Mouse (Mus musculus) lung, embryonic 14.5 days (tissue): ENCODE measurements around the gene Clic5. TPM values are rescaled to one million over a fixed set of nuclear protein-coding genes. Genes with fewer than 3 reads are reported as not detected.

Source experiments
- ATAC-seq: fragments of 200-750 bp; cut with Nextera tagmentation; 2 replicates; pipeline ENCODE4 v1.8.0; 2017; ENCODE audit warnings: mild to moderate bottlenecking, moderate TSS enrichment, moderate library complexity; ENCODE audit not compliant: insufficient read depth
- DNase-seq: peaks from one replicate; pipeline ENCODE4 v3.0.0-alpha.2; 2015
- H3K27ac ChIP-seq: fragments of 300-500 bp; sonication (generic); 2 replicates; pipeline ENCODE4 v1.5.1; 2014; ENCODE audit warnings: low read depth, mild to moderate bottlenecking, moderate library complexity
- H3K27me3 ChIP-seq: fragments of 300-500 bp; sonication (generic); 2 replicates; pipeline ENCODE4 v1.6.1; 2014; ENCODE audit warnings: low read length, control low read depth; ENCODE audit not compliant: insufficient read depth
- H3K36me3 ChIP-seq: fragments of 300-500 bp; sonication (generic); 2 replicates; pipeline ENCODE4 v1.6.1; 2014; ENCODE audit warnings: control low read depth; ENCODE audit not compliant: insufficient read depth
- H3K4me1 ChIP-seq: fragments of 300-500 bp; sonication (generic); 2 replicates; pipeline ENCODE4 v1.6.1; 2014; ENCODE audit warnings: antibody characterized with exemption, control low read depth; ENCODE audit not compliant: insufficient read depth
- H3K4me2 ChIP-seq: fragments of 300-500 bp; sonication (generic); 2 replicates; pipeline ENCODE4 v1.6.1; 2014; ENCODE audit warnings: mild to moderate bottlenecking
- H3K4me3 ChIP-seq: fragments of 300-500 bp; sonication (generic); 2 replicates; pipeline ENCODE4 v1.5.1; 2014; ENCODE audit warnings: low read depth, low read length
- H3K9ac ChIP-seq: fragments of 300-500 bp; sonication (generic); 2 replicates; pipeline ENCODE4 v1.6.1; 2014
- H3K9me3 ChIP-seq: fragments of 300-500 bp; sonication (generic); 2 replicates; pipeline ENCODE4 v1.6.1; 2016; ENCODE audit warnings: low read depth, low read length, control low read depth
- CTCF ChIP-seq: IDR thresholded peaks from 2 replicates; pipeline ENCODE4 v1.5.1; 2016; ENCODE audit warnings: antibody characterized with exemption, low read depth
- WGBS: fragments of 180-500 bp; shearing (Covaris S2); extraction: QIAGEN DNeasy Blood & Tissue Kit; methylation state at CpG from one replicate; pipeline ENCODE4 v1.1.7; 2014; 5-methylcytosine and 5-hydroxymethylcytosine counted together
- polyA plus RNA-seq: library from polyadenylated mRNA; unstranded; fragments of >200 nt; fragmentation: Nextera tagmentation; extraction: Ambion mirVana; gene quantifications from 2 replicates; pipeline ENCODE4 v1.2.1, GENCODE M21; 2014

Gene Clic5
- polyA plus RNA-seq, 1 experiment from 2014 or later: 3.3 TPM

DNA sequence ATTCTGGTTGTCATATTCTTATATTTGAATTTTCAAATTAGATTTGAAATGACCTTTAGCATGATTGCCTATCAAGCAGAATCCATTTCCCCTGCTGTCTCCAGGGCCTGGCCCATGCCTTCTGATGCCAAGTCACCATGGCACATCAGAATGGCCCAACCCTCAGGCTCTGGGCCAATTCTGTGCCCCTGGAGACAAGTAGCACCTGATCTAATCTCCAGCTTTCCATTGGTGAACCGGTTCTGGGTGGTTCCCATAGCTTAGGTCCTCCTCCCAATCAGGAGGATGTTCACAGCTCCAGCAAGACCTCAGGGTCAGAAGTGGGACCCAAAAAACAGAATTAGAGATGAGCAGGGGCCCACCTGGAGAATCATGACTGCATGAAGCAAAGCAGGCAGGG lies 30.2 kb upstream of the Clic5 start:
- H3K9ac ChIP-seq: no peak overlapping the region
- no peak for TF ChIP-seq CTCF

DNA sequence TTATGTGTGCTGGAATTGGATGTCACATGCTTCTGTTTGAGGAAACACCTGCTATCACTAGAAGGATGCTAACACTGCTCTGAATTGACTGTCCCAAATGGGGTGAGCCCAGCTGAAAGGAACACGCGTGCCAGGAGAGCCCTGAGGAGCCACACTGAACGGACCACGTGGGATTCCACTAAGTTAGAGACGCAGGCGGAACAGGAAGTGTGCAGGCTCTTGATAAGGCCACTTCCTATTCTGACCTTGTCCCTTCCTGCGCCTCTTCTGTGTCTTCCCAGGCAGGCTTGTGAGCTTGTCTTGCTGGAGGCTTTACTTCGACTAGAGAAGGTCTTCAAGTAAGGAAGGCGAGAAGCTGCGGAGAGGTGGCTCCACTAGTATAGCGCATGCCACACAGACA lies 27.9 kb upstream of the Clic5 start:
- no peak for DNase-seq
- Histone ChIP-seq H3K9me3 (no peaks in the 10 kb centered on the region), H3K36me3 (no peaks in the 10 kb centered on the region), H3K4me1 (peaks cover 6% of the 10 kb centered on the region; the same call in 1 of the 2 replicates), H3K27me3 (no peaks in the 10 kb centered on the region), H3K4me2 (no peak overlapping the region), H3K9ac (no peak overlapping the region), H3K27ac (no peak overlapping the region), H3K4me3 (no peak overlapping the region)
- 83% methylated on average over 11 of the region's 11 CpGs for WGBS
- no peak for ATAC-seq
- TF ChIP-seq CTCF: no peak

More for the DNA sequence above, 30.2 kb upstream of the Clic5 start:
- Histone ChIP-seq H3K4me2 (no peak overlapping the region), H3K36me3 (no peaks in the 10 kb centered on the region), H3K4me1 (peaks cover 6% of the 10 kb centered on the region; the same call in 1 of the 2 replicates), H3K27me3 (no peaks in the 10 kb centered on the region), H3K4me3 (no peak overlapping the region), H3K9me3 (no peaks in the 10 kb centered on the region), H3K27ac (no peak overlapping the region)
- WGBS: 45% methylated on average over 1 of the region's 1 CpGs
- DNase-seq (no peak), ATAC-seq (no peak)

DNA sequence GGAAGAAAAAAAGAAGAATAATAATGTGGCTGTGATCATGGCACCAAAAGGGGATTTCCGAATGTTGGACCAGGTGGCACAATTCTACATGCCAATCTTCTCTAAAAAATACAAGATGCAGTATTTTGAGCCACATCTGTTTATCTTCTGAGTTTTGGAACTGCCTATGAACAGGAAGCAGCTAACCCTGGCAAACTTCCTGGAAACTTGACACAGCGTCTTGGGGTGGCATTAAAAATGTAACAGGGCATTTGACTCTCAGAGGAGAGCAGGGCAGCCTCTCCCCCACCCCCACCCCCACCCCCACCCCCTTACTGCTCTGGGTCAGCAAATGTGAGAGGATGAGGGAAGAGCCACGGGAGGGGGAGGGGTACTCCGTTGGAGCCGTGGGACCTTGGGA lies 25.9 kb upstream of the Clic5 start:
- no peaks in the 10 kb centered on the region for H3K36me3 ChIP-seq
- WGBS: 14% methylated on average over 5 of the region's 5 CpGs
- TF ChIP-seq CTCF: no peak
- no peak overlapping the region for H3K27ac ChIP-seq
- ATAC-seq (no peak), DNase-seq (peak; percentile 55)
- H3K4me3 ChIP-seq: no peak overlapping the region
- no peaks in the 10 kb centered on the region for H3K9me3 ChIP-seq
- H3K9ac ChIP-seq: no peak overlapping the region
- peak overlapping the region; percentile 28; the same call in 1 of the 2 replicates for H3K4me2 ChIP-seq
- peaks cover 6% of the 10 kb centered on the region; the same call in 1 of the 2 replicates for H3K4me1 ChIP-seq
- no peaks in the 10 kb centered on the region for H3K27me3 ChIP-seq

DNA sequence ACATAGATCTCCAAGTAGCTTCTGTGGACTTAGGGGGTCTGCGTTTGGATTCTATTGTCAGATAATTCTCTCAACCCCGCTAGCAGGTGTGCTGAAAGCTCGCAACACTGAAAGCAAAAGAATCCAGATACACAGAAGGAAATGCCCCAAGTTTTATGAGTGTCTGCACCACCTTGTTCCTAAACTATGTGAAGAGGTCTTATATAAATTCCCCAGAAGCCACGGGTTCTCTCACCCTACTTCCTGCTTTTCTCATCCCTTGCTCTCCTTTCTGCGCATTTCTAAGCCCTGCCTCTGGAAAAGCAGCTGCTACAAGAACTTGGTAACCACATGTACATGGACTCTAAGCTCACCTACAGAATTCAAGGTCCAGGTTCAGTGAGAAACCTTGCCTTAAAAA lies 25.4 kb upstream of the Clic5 start:
- no peak for DNase-seq
- peak overlapping the region; percentile 28; the same call in 1 of the 2 replicates for H3K4me2 ChIP-seq

DNA sequence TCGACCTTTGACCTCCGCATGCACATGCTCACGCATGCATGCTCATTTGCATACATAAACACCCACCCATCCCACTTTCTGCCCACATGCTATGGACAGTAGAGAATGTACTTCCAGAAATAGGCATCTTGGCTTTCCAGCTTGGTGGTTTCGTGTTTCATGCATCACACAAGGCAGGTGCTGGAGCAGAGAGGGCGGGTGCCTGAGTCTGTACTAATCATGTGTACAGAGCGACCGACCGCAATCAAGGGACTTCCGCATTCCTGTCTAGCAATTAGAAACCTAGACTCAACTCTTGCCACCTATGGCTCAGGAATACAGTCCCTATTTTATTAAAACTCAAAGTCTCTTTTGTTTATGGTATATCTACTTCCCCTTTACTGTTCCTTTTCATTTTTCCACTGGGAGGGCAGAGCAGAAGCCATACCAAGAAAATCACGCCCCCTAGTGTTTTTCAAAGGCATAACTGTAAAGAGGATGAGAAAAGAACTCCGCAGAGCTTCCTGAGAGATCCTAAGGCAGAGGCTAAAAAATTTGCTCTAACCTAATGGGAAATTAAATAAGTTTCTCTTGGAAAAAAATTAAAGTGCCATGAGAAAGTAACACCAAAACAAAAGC lies 22.5 kb upstream of the Clic5 start:
- H3K4me1 ChIP-seq: peaks cover 6% of the 10 kb centered on the region; the same call in 1 of the 2 replicates
- no peaks in the 10 kb centered on the region for H3K36me3 ChIP-seq
- H3K27me3 ChIP-seq: no peaks in the 10 kb centered on the region
- ATAC-seq (peak; percentile 47; the same call in 1 of the 2 replicates), DNase-seq (peak; percentile 42)
- H3K9ac ChIP-seq: no peak overlapping the region
- no peak overlapping the region for H3K4me2 ChIP-seq
- H3K4me3 ChIP-seq: no peak overlapping the region
- 63% methylated on average over 11 of the region's 11 CpGs for WGBS
- TF ChIP-seq CTCF: peak; percentile 32; the same call in 1 of the 2 replicates
- H3K9me3 ChIP-seq: no peaks in the 10 kb centered on the region
- H3K27ac ChIP-seq: no peak overlapping the region

More for the DNA sequence above, 25.4 kb upstream of the Clic5 start:
- 44% methylated on average over 5 of the region's 5 CpGs for WGBS
- no peak overlapping the region for H3K9ac ChIP-seq
- H3K4me3 ChIP-seq: no peak overlapping the region
- TF ChIP-seq CTCF: no peak
- H3K9me3 ChIP-seq: no peaks in the 10 kb centered on the region
- ATAC-seq: no peak
- H3K36me3 ChIP-seq: no peaks in the 10 kb centered on the region
- 0 out of 2 replicates have a peak overlapping the region, but pooled peaks have one; percentile 16 for H3K27ac ChIP-seq
- peaks cover 6% of the 10 kb centered on the region; the same call in 1 of the 2 replicates for H3K4me1 ChIP-seq
- H3K27me3 ChIP-seq: no peaks in the 10 kb centered on the region

DNA sequence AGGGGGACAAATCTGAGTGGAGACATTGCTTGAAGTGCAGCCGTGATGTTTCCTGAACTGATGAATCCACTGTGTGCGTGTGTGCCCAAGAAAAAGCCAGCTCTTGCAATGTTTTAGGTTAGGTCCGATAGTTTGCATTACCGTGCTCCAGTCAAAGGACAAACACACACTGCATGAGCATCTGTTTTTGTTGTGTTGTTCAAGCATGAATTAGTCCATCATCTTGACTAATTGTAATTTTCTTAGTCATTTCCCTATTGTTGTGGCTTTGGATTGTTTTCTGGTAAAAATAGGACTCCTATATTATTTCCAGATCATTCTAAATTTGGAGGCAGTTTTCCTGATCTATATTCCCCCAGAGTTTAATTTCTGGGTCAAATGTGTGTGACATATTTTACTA lies 18.7 kb upstream of the Clic5 start:
- no peaks in the 10 kb centered on the region for H3K36me3 ChIP-seq
- H3K27me3 ChIP-seq: no peaks in the 10 kb centered on the region
- H3K9ac ChIP-seq: no peak overlapping the region
- TF ChIP-seq CTCF: no peak
- DNase-seq: no peak
- WGBS: 78% methylated on average over 4 of the region's 4 CpGs
- H3K9me3 ChIP-seq: no peaks in the 10 kb centered on the region
- H3K27ac ChIP-seq: no peak overlapping the region
- no peak overlapping the region for H3K4me3 ChIP-seq
- H3K4me1 ChIP-seq: no peaks in the 10 kb centered on the region
- H3K4me2 ChIP-seq: no peak overlapping the region
- no peak for ATAC-seq

DNA sequence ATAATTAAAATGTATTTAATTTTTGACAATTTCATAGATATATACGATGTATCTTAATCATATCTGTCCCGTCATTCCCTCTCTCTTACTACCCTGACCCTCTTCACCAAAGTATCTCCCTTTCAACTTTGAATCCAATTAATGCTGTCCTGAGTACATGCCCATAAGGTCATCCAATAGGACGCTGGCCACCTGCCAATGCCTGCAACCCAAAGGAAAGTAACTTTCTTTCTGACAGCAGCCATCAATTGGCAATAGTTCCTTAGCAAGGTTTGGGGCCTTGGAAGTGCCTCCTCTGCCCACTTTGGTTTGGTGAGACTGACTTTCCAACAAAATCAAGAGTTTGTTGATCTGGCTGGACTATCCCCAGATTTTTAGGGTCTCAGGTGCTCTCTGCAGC lies 18.1 kb upstream of the Clic5 start:
- DNase-seq: no peak
- no peaks in the 10 kb centered on the region for H3K27me3 ChIP-seq
- H3K9ac ChIP-seq: no peak overlapping the region
- no peaks in the 10 kb centered on the region for H3K36me3 ChIP-seq
- TF ChIP-seq CTCF: no peak
- H3K4me1 ChIP-seq: no peaks in the 10 kb centered on the region
- no peak overlapping the region for H3K4me2 ChIP-seq
- H3K4me3 ChIP-seq: no peak overlapping the region
- no peaks in the 10 kb centered on the region for H3K9me3 ChIP-seq
- no peak for ATAC-seq
- WGBS: 78% methylated on average over 3 of the region's 3 CpGs
- no peak overlapping the region for H3K27ac ChIP-seq
